Mouse (Mus musculus) lung, postnatal 25 days (tissue): ENCODE results near the gene Zbtb32.

Source experiments
- DNase-seq: peaks from one replicate; pipeline ENCODE4 v3.0.0; 2022; ENCODE audit warnings: low spot score

Gene Zbtb32

DNA sequence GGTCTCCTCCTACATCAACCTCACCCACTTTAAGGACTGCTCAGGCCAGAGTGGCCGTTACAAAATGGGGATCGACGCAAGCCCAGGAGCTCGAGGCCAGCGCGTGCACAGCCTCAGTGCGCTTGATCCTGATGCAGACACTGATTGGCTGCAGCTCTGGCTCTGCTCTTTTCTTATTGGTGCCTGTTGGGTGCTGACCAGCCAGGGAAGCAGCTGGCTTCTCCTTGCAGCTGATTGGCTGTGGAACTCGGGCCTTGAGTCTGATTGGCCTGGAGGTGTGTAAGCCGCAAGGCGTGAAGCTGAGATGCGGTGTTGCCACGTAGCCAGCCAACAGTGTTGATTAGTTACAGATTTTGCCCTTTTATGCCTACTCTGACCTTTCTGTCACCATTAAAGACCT, at the start of gene Zbtb32:
Gene Zbtb32, minus strand, starts transcription at position 124 of the 400 bp plus-strand sequence.
- no peak for DNase-seq

DNA sequence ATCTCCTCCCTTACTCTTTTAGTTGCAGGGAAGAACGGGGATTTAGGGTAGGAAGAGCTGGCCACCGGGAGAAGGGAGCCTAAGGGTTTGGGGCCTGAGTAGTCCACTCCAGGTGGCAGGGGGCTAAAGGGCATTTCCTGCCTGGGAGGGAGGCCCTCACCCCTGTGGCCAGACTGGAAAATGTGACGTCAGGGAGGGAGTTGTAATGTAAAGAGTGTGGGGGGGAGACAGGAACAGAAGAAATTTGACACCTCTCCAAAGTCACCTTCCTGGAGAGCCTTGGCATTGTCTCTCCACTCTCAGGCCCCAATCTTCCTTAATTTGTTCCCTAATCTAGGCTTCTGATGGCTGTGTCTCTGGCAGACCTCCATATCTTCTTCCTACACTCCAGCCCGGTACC, 40.4 kb upstream of the Zbtb32 start:
- no peak for DNase-seq

DNA sequence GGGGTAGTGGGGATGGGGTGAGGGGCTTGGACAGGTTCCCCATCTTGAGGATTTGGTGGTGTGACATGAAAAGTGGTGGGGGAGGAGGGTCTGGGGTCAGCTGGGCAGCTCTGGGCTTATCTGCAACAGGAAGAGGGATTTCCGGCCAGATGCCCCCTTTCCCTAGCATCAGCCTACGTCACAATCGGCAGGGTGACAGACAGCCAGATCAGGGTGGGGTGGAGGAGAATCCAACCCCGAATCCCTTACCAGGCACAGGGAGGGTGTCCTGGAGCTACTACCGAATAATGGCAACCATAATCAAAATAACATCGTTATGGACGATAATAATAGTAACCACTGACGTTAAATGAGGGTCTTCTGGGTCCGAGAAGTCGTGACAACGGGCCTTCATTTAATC, 37.7 kb upstream of the Zbtb32 start:
- no peak for DNase-seq

DNA sequence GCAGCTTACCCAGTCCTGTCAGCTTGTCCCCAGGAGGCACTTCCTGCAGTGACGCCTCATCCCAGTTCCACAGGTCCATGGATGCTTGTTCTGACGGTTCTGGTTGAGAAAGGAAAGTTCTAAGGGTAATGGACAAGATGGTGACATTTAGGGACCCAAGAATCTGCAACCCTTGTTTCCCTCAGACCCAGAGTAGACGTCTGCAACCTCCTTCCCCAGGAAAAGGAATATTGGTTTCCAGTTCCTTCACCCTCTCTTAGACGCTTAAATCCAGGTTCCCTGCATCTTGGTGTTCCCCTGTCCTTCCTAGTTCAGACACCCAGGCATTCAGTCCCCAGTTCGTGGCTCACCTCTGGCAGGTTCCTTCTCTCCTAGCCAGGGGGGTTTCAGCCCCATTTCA, 37.0 kb upstream of the Zbtb32 start, which contains the start of gene Etv2:
Gene Etv2, minus strand, starts transcription at position 101 of the 400 bp plus-strand sequence.
- DNase-seq: no peak

DNA sequence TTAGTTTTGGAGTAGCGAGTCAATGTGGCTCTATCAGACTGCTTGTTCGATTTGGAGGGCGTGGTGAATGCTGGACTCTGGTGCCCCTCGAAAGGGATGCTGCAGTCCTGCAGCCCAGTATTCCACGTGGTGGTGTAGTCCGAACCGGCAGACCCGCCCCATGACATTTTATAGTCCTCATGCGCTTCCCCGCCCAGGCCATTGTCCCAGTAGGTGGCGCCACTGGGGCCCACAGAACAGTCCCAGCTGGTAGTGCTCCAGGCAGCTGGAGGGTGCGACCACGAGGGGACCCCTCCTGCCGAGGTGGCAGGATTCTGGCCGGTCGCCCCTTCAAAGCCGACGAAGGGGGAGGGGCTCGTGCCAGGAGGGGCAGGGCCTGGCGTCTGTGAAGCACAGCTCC, 35.9 kb upstream of the Zbtb32 start:
- peak; percentile 23 for DNase-seq

DNA sequence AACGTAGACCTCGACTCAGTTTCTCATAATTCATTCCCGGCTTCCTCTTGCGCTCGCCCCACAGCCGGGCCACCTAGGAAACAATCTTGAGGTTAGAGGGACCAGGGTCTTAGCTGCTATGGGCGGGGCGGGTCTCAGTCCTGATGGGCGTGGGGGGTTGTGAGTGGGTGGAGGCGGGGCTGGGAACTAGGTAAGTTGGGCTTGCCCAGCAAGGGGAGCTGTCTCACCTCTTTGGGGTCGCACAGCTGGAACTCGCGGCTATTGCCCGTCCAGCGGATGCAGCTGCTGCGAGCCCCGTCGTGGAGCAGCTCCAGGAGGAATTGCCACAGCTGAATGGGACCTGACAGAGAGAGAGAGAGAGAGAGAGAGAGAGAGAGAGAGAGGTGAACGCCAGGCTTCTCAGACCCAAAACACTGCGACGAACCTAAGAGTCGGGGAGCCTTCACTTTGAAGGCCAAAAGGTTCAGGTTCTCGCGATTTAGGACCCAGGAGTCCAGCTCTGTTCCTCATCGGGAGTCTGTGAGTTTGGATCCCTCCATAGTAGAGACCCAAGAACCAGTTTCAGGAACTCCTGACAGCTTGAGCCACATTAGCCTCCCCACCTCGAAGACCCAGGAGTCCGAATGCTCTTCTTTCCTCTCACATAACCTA, 35.2 kb upstream of the Zbtb32 start:
- DNase-seq: no peak

DNA sequence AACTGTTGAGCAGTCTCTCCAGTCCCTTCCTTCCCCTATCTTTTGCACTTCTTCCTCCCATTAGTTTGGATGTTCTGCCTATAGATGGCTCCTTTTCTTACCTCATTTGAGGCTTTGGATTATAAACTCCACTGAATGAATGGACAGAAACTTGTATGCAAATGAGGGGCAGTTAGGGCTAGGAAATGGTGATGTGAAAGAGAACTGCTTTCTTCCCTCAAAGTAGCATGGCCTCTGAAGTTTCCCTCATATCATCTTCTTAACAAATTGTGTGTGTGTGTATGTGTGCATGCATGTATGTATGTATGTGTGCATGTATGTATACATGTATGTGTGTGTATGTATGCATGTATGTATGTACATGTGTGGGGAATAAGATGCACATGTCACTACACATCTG, 30.3 kb upstream of the Zbtb32 start:
- DNase-seq: no peak

DNA sequence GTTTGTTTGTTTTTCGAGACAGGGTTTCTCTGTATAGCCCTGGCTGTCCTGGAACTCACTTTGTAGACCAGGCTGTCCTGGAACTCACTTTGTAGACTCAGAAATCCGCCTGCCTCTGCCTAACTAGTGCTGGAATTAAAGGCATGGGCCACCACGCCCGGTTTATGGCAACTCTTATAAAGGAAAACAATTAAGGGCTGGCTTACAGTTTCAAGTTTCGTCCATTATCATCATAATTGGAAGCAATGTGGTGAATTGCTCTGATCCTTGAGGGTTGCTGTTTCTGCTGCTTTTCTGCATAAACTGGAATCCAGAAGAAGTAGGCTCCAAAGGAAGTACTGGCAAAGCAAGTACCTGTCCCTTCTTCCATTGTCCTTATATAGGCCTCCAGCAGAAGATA, 27.9 kb upstream of the Zbtb32 start:
- no peak for DNase-seq

DNA sequence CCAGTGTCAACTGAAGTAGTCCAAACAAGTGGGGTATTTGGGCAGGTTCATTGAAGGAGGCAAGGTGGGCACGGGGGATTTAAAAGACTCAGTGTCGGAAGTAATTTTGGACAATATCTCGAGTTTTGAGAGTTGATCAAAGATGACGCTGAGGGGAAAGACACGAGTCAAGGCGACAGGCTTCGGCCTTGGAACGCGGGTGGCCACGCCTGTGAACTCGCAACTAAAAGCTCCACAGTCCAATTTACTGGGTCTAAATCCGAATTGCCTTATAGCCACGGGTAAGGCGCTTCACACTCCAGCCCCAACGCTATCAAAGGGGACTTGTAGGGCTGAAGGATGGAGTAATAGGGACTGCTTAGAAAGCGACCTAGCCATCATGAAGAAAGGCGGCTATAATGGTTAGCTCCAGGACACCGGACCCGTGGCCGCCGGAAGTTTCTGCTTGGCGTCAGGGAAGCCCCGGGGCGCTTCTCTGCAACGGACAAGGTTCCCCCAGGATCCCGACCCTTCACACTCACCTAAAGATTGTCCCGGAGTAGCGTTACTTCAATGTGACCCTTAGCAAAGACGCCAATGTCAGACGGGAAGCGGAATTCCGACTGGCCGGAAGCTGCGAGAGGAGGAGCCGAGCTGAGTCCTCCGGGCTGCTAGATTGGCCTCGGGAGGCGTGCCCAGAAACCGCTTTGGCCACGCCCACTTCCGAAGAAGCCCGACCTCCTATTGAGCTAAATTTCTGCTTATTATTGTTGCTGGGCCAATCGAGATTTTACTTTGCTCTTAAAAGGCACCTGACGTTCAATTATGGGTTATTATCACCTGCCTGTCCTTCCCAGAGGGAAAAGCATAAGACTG, 27.0 kb upstream of the Zbtb32 start, which contains the start of gene Cox6b1:
Gene Cox6b1, minus strand, starts transcription at position 622 of the 855 bp plus-strand sequence.
- peak; percentile 92 for DNase-seq

DNA sequence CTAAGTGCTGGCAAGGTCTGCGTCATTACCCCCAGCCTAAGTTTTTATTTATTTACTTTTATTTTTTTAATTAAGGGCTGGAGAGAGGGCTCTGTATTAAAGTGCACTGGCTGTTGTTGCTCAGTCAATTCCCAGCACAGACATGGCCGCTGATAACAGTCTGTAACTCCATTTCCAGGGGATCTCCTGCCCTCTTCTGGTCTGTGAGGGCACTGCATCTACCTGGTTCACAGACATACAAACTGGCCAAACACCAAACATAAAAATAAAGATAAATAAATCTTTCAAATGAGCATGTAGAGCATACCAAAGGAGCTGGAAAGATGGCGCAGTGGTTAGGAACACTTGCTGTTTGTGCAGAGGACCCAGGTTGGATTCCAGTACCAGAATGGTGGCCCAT, 20.5 kb upstream of the Zbtb32 start:
- no peak for DNase-seq

DNA sequence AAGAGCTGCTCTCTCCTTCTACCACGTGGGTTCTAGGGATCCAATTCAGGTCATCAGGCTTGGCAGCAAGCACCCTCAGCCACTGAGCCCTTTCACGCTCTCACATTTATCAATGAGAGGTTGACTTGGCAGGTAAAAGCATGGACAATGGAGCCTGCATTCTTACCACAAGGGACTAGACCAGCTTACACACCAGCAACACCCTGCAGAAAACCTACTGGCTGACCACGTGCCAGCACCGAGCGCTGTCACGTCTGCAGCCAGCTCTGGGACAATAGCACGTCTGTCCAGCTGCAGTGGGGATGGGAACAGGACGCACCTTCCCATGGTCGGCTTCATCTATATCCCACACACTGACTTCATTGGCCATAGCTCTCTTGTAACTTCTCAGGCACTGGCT, 19.9 kb upstream of the Zbtb32 start:
- no peak for DNase-seq

DNA sequence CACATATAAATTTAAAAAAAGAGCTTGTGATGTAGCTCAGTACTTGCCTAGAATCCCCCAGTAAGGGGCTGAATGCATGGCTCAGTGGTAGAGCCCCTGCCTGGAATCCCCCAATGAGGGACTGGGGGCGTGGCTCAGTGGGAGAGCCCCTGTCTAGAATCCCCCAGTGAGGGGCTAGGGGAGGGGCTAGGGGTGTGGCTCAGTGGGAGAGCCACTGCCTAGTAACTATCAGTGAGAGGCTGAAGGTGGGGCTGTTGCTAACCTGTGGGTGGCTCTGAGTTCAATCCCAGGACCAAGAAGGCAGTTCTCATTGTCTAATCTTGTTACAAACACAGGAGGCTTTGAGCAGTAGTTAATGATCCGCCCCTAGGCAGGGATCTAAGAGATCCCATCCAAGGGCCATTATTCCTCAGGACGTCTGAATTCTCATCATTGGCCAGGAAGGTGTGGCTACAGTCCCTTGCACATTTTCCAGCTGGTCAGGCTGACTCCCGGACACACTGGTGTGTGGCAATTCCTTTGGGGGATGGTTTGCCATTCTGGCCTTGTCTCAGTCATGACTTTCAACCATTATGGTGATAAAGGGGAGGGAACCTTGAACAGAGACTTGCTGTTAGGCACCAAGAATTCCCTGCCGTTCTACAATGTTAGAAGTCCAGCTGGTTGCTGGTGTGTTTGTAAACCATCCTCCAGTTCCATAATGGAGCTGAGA, 16.5 kb upstream of the Zbtb32 start:
- DNase-seq: no peak

DNA sequence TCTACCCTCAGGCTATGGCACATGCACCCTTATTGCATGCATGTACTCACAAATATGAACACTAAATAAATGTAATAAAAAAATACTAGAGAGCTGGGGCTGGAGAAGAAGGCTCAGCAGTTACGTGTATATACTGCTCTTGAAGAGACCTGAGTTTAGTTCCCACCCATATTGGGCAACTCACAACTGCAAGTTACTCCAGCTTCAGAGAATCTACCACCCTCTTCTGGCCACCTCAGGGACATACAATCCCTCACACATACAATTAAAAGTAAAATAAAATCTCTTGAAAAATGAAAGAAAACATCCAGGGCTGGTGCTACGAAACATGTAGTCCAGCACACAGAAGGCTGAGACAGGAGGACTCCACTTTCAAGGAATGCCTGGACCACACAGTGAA, 15.7 kb upstream of the Zbtb32 start:
- DNase-seq: no peak

DNA sequence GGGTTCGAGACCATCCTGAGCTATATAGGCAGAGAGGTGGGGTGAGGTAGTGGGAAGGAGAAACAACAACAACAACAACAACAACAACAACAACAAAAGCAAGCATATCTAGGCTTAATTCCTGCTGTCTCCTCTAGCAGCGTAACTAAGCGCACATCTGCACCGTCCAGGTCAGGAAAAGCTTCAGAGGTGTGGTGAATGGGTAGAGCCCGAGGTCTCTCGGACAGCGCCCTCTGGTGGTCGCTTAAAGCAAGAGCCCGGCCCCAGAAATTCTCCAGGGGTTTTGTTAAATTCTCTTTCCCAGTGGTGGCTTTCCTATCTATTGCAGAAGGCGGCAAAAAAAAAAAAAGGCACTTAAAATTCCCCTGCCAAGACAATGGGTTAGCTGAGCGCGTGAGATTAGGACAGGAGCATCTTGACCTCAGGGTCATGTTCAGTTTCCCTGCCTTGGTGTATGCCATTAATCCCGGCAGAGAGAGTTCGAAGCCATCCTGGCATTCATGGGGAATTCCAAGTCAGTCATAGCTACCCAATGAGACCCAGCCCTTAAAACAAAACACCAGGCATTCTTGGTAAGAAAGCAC, 14.9 kb upstream of the Zbtb32 start:
- DNase-seq: peak; percentile 66

DNA sequence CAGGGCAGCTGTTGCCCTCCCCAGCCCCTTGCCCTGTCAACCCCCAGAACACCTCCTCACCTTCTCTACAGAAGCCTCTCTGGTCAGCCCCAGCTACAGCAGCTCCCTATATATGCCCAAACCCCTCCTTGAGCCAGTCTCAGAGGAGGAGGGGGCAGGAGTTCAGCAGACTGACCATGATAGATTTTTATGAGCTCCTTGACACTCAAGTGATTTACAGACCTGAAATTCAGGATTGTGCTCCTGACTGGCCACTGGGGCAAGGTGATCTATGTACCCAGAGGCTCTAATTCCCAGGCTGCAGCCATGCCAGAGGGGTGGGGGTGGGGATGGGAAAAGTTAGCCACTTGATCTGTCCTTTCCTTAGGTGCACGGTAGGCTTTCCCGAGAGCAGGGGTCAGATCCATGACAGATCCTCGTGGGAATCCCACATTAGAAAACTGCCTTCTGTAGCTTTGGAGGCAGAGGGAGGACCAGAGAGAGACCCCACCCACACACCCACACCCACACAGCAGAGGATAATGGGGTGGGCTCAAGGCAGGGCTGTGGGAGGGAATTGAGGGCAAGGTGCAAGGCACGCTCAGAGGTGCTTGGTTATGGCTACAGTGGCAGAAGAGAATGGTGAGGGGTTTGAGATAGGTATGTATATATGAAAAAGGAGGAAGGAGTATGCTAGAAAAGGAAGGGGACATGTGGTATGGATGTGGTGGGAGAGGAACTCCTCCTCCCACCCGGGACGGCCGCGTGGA, 14.1 kb upstream of the Zbtb32 start, which contains the start of gene Upk1a:
Gene Upk1a, minus strand, starts transcription at position 194 of the 749 bp plus-strand sequence.
- DNase-seq: no peak

DNA sequence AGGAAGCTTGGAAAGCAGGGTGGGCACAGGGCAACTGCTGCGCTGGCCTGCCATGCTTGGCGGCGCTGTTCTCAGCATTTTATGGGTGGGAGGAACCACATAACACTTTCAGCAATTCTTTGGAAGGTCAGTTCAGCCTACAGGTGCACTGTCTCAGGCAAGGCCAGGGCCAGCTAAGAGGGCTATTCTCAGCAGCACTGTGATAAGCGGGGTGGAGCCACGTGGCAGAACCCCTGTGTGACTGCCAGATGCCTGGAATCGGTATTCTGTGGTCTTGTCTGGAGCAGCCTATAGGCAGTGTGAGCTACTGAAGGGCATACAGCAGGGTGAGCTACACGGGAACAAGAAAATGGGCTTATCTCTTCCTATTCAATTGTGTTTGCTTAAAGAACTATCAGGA, 11.3 kb upstream of the Zbtb32 start:
- DNase-seq: no peak

DNA sequence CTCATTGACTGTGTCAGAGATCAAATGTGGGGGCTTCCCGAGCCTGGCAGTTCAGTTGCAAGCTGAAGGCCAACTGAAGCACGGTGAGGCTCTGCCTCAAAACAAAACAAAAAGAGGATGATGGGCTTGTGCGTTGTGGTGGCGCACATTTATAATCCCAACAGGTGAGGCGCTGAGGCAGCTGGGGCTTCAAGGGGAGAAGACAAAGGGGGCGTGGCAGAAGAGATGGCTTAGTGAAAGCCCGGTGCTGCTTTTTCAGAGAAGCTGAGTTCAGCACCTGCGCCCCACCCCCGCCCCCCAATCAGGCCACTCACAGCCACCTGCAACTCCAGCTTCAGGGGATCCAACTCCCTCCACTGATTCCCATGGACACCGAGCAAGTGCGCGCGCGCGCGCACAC, 9.8 kb upstream of the Zbtb32 start:
- no peak for DNase-seq

DNA sequence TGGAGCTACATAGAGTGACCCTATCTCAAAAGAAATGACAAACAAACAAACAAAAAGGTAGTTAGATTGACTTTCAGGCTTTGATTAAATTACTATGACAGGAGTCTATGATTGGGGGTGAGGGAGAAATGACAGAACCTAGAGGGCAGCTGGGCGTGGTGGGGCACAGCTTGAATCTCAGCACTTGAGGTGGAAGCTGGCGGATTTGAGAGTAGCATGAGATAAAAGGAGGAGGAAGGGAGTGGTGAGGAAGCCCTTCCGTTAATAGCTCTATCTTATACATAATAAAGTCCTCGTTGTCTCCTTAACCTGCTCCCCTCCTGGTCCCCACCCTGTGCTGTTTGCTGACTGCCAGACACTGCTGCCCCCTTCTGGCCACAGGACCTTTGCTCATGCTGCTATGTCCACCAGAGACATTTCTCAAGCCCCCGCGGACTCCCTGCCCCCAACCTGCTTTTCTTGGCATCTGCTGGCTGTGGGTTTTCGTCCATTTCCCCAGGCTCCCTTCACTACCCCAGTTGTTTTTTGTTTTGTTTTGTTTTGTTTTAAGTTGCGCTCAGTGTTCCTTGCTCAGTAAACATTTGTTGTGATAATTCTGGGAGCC, 9.1 kb upstream of the Zbtb32 start:
- DNase-seq: peak; percentile 76

DNA sequence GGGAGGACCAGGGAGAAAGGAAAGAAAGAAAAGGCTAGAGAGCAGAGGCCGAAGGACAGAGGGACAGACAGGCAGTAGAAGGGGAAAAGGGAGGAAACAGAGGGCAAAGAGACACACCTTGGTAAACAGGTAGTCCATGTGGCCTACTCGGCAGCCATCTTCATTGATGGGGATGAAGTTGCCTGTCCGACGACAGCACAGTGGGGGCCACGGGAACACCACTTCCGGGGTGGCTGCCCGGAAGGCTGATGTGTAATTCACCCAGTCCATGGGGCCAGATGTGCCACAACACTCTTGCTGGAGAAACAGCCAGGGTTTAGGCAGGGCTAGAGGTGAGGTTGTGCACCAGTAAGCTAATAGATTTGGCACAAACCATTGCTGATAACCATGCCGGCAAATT, 6.2 kb upstream of the Zbtb32 start:
- DNase-seq: no peak

DNA sequence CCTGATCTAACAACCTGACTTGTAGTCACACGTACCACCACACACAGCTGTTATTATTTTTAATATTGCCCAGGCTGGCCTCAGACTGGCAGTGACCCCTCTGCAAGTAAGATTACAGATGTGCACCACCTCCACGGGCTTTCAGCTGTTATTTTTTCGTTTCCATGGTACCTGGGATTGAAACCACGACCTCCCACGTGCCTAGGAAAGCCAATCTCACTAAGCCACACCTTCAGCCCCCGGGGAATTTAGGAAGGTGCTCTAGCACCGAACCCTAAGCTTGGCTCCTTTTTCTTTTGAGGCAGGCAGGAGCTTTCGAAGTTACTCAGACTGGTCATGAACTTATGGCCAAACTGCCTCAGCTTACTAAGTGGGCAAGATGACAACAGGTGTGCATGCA, 5.7 kb upstream of the Zbtb32 start:
- no peak for DNase-seq

DNA sequence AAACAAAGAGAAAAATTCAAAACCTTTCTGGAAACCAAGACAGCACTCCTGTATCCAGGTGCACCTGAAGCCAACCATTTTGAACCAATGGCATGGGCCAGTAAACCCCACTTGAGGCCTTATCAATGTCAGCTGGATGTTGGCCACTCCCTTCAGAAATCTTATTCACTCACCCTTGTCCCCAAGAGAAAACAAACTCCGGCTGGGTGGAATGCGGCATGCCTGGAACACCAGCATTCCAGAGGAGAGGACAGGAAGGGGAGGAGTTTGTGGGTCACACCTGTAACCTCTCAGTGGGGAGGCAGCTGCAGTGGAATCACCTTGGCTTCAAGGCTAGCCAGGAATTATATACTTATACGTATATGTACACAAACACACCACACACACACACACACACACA, 3.9 kb upstream of the Zbtb32 start:
- DNase-seq: peak; percentile 90
